Mouse (Mus musculus): Measurements from ENCODE around the gene Inha. TPM values are rescaled to one million over a fixed set of nuclear protein-coding genes. Genes with fewer than 3 reads are reported as not detected.
A peak's percentile ranks its signal among the peaks of the same experiment; 100 is the strongest.

Gene Inha
- polyA plus RNA-seq, 1 experiment from 2014 or later, result 3.8 TPM

- Histone ChIP-seq H3K4me3 (ENCODE audit: low read depth, low read length) (peak overlapping the region; percentile 67), H3K4me2 (replicated peaks; ENCODE audit: low read depth, low read length) (peak overlapping the region; percentile 85), H3K27ac (ENCODE audit: low read length) (peak overlapping the region; percentile 84), H3K36me3 (ENCODE audit: insufficient read depth, low read length) (peaks cover 6% of the 10 kb centered on the region; the same call in 1 of the 2 replicates), H3K9ac (replicated peaks; ENCODE audit: low read depth) (peak overlapping the region; percentile 58), H3K27me3 (replicated peaks; ENCODE audit: insufficient read depth, low read length) (peaks cover 22% of the 10 kb centered on the region; the same call in 1 of the 2 replicates), H3K9me3 (ENCODE audit: low read length) (no peaks in the 10 kb centered on the region), H3K4me1 (ENCODE audit: insufficient read depth, low read depth, low read length) (peaks cover 3% of the 10 kb centered on the region; the same call in 1 of the 2 replicates)
- TF ChIP-seq CTCF (IDR thresholded peaks at IDR 0.05) (peak; percentile 1; the same call in 1 of the 2 replicates), EP300 (IDR thresholded peaks at IDR 0.05) (no peak)
- peak; percentile 21 for ATAC-seq
- peak; percentile 73 for DNase-seq (ENCODE audit: low spot score)
- 0% methylated on average over 17 of the region's 25 CpGs for WGBS
Measured at GRCm38 (mm10) chr1:75478497-75478896, 28.4 kb upstream of the Inha start.

- no peaks in the 10 kb centered on the region for H3K9me3 ChIP-seq (ENCODE audit: low read length)
- ATAC-seq, result peak; percentile 93
- peaks cover 22% of the 10 kb centered on the region; the same call in 1 of the 2 replicates for H3K27me3 ChIP-seq (replicated peaks; ENCODE audit: insufficient read depth, low read length)
Measured at GRCm38 (mm10) chr1:75478916-75479634, 27.8 kb upstream of the Inha start, which contains the start of the genes Chpf and Tmem198. TSS of gene Chpf (minus strand) at chr1:75479307. TSS of gene Tmem198 (plus strand) at chr1:75479532.

GRCm38 (mm10) chr1:75479635-75479989, 27.3 kb upstream of the Inha start:
- ATAC-seq (peak; percentile 2; the same call in 1 of the 2 replicates), DNase-seq (ENCODE audit: low spot score) (no peak)
- peaks cover 26% of the 10 kb centered on the region; the same call in 1 of the 2 replicates for H3K27me3 ChIP-seq (replicated peaks; ENCODE audit: insufficient read depth, low read length)
- peak overlapping the region; percentile 67 for H3K4me3 ChIP-seq (ENCODE audit: low read depth, low read length)
- H3K4me2 ChIP-seq (replicated peaks; ENCODE audit: low read depth, low read length), result peak overlapping the region; percentile 85
- no peaks in the 10 kb centered on the region for H3K9me3 ChIP-seq (ENCODE audit: low read length)
- no peaks in the 10 kb centered on the region for H3K36me3 ChIP-seq (ENCODE audit: insufficient read depth, low read length)
- H3K27ac ChIP-seq (ENCODE audit: low read length), result no peak overlapping the region
- TF ChIP-seq EP300 (IDR thresholded peaks at IDR 0.05) (no peak), CTCF (IDR thresholded peaks at IDR 0.05) (no peak)
- H3K9ac ChIP-seq (replicated peaks; ENCODE audit: low read depth), result no peak overlapping the region
- 7% methylated on average over 19 of the region's 24 CpGs for WGBS
- H3K4me1 ChIP-seq (ENCODE audit: insufficient read depth, low read depth, low read length), result peaks cover 3% of the 10 kb centered on the region; the same call in 1 of the 2 replicates

More at GRCm38 (mm10) chr1:75478916-75479634, 27.8 kb upstream of the Inha start, which contains the start of the genes Chpf and Tmem198:
- peak within 1 kb of the TSS; percentile 84 for H3K27ac ChIP-seq (ENCODE audit: low read length)
- H3K9ac ChIP-seq (replicated peaks; ENCODE audit: low read depth), result peak within 1 kb of the TSS; percentile 58
- H3K4me2 ChIP-seq (replicated peaks; ENCODE audit: low read depth, low read length), result peak within 1 kb of the TSS; percentile 85
- peaks cover under 1% of the 10 kb centered on the region; the same call in 1 of the 2 replicates for H3K36me3 ChIP-seq (ENCODE audit: insufficient read depth, low read length)
- H3K4me1 ChIP-seq (ENCODE audit: insufficient read depth, low read depth, low read length), result peaks cover 3% of the 10 kb centered on the region; the same call in 1 of the 2 replicates
- 0 out of 2 replicates have a peak, but pooled peaks have one; percentile 17 for TF ChIP-seq EP300 (IDR thresholded peaks at IDR 0.05)
- TF ChIP-seq CTCF (IDR thresholded peaks at IDR 0.05), result no peak
- DNase-seq (ENCODE audit: low spot score), result peak; percentile 97
- peak within 1 kb of the TSS; percentile 67 for H3K4me3 ChIP-seq (ENCODE audit: low read depth, low read length)
- 1% methylated on average over 38 of the region's 76 CpGs for WGBS

GRCm38 (mm10) chr1:75480036-75480435, 26.8 kb upstream of the Inha start:
- TF ChIP-seq EP300 (IDR thresholded peaks at IDR 0.05) (no peak), CTCF (IDR thresholded peaks at IDR 0.05) (no peak)
- WGBS, result 25% methylated on average over 13 of the region's 13 CpGs
- no peaks in the 10 kb centered on the region for H3K36me3 ChIP-seq (ENCODE audit: insufficient read depth, low read length)

GRCm38 (mm10) chr1:75480735-75481134, 26.1 kb upstream of the Inha start:
- Histone ChIP-seq H3K4me2 (replicated peaks; ENCODE audit: low read depth, low read length) (no peak overlapping the region), H3K27ac (ENCODE audit: low read length) (no peak overlapping the region), H3K4me3 (ENCODE audit: low read depth, low read length) (no peak overlapping the region), H3K9ac (replicated peaks; ENCODE audit: low read depth) (no peak overlapping the region), H3K4me1 (ENCODE audit: insufficient read depth, low read depth, low read length) (peaks cover 3% of the 10 kb centered on the region; the same call in 1 of the 2 replicates), H3K36me3 (ENCODE audit: insufficient read depth, low read length) (no peaks in the 10 kb centered on the region), H3K27me3 (replicated peaks; ENCODE audit: insufficient read depth, low read length) (peaks cover 27% of the 10 kb centered on the region; the same call in 1 of the 2 replicates), H3K9me3 (ENCODE audit: low read length) (no peaks in the 10 kb centered on the region)
- no peak for DNase-seq (ENCODE audit: low spot score)
- TF ChIP-seq EP300 (IDR thresholded peaks at IDR 0.05), result no peak
- no peak for TF ChIP-seq CTCF (IDR thresholded peaks at IDR 0.05)
- WGBS, result 87% methylated on average over 7 of the region's 7 CpGs
- no peak for ATAC-seq

More at GRCm38 (mm10) chr1:75480036-75480435, 26.8 kb upstream of the Inha start:
- DNase-seq (ENCODE audit: low spot score) (no peak), ATAC-seq (no peak)
- Histone ChIP-seq H3K4me2 (replicated peaks; ENCODE audit: low read depth, low read length) (peak overlapping the region; percentile 85), H3K27ac (ENCODE audit: low read length) (no peak overlapping the region), H3K4me3 (ENCODE audit: low read depth, low read length) (no peak overlapping the region), H3K4me1 (ENCODE audit: insufficient read depth, low read depth, low read length) (peaks cover 3% of the 10 kb centered on the region; the same call in 1 of the 2 replicates), H3K9ac (replicated peaks; ENCODE audit: low read depth) (no peak overlapping the region), H3K27me3 (replicated peaks; ENCODE audit: insufficient read depth, low read length) (peaks cover 27% of the 10 kb centered on the region; the same call in 1 of the 2 replicates), H3K9me3 (ENCODE audit: low read length) (no peaks in the 10 kb centered on the region)

- DNase-seq (ENCODE audit: low spot score), result no peak
- TF ChIP-seq EP300 (IDR thresholded peaks at IDR 0.05) (no peak), CTCF (IDR thresholded peaks at IDR 0.05) (no peak)
- ATAC-seq, result no peak
- no peaks in the 10 kb centered on the region for H3K4me1 ChIP-seq (ENCODE audit: insufficient read depth, low read depth, low read length)
- peaks cover 6% of the 10 kb centered on the region; the same call in 1 of the 2 replicates for H3K36me3 ChIP-seq (ENCODE audit: insufficient read depth, low read length)
- H3K4me3 ChIP-seq (ENCODE audit: low read depth, low read length), result no peak overlapping the region
- no peak overlapping the region for H3K27ac ChIP-seq (ENCODE audit: low read length)
- no peak overlapping the region for H3K9ac ChIP-seq (replicated peaks; ENCODE audit: low read depth)
- H3K4me2 ChIP-seq (replicated peaks; ENCODE audit: low read depth, low read length), result no peak overlapping the region
- H3K27me3 ChIP-seq (replicated peaks; ENCODE audit: insufficient read depth, low read length), result peaks cover 35% of the 10 kb centered on the region
- H3K9me3 ChIP-seq (ENCODE audit: low read length), result no peaks in the 10 kb centered on the region
- 11% methylated on average over 24 of the region's 24 CpGs for WGBS
Measured at GRCm38 (mm10) chr1:75486561-75486960, 20.3 kb upstream of the Inha start.
